Mouse (Mus musculus) liver, embryonic 13.5 days (tissue): Measurements from ENCODE around the gene Cwc25. TPM values are rescaled to one million over a fixed set of nuclear protein-coding genes. Genes with fewer than 3 reads are reported as not detected.
"Not testable (repeated sequence)": the region's sequence is repeated elsewhere in the genome, so short reads cannot be mapped to it uniquely, and the experiment has no call there.

Experiments used
- ATAC-seq: fragments of 200-750 bp; cut with Nextera tagmentation; 2 replicates; pipeline ENCODE4 v1.8.0; 2017; ENCODE audit warnings: low read depth, mild to moderate bottlenecking, moderate number of reproducible peaks, moderate library complexity
- DNase-seq: peaks from one replicate; pipeline ENCODE4 v3.0.0; 2022
- H3K27ac ChIP-seq: fragments of 300-500 bp; sonication (generic); 2 replicates; pipeline ENCODE4 v1.5.1; 2015; ENCODE audit warnings: moderate library complexity, mild to moderate bottlenecking, inconsistent platforms
- H3K27me3 ChIP-seq: fragments of 300-500 bp; sonication (generic); 2 replicates; pipeline ENCODE4 v1.6.1; 2015; ENCODE audit warnings: mild to moderate bottlenecking, inconsistent platforms
- H3K36me3 ChIP-seq: fragments of 300-500 bp; sonication (generic); 2 replicates; pipeline ENCODE4 v1.6.1; 2015; ENCODE audit warnings: mild to moderate bottlenecking, inconsistent platforms
- H3K4me1 ChIP-seq: fragments of 300-500 bp; sonication (generic); replicated peaks from 2 replicates; pipeline ENCODE4 v1.6.1; 2015; ENCODE audit warnings: inconsistent platforms
- H3K4me2 ChIP-seq: fragments of 300-500 bp; sonication (generic); 2 replicates; pipeline ENCODE4 v1.6.1; 2015; ENCODE audit warnings: inconsistent platforms, mild to moderate bottlenecking, moderate library complexity
- H3K4me3 ChIP-seq: fragments of 300-500 bp; sonication (generic); replicated peaks from 2 replicates; pipeline ENCODE4 v1.5.1; 2015; ENCODE audit warnings: mild to moderate bottlenecking, inconsistent platforms
- H3K9ac ChIP-seq: fragments of 300-500 bp; sonication (generic); 2 replicates; pipeline ENCODE4 v1.6.1; 2015; ENCODE audit warnings: mild to moderate bottlenecking, inconsistent platforms
- H3K9me3 ChIP-seq: fragments of 300-500 bp; sonication (generic); replicated peaks from 2 replicates; pipeline ENCODE4 v1.6.1; 2016; ENCODE audit warnings: inconsistent platforms
- WGBS: fragments of 180-500 bp; shearing (Covaris S2); methylation state at CpG from one replicate; pipeline ENCODE4 v1.1.7; 2015; ENCODE audit not compliant: insufficient replicate concordance; 5-methylcytosine and 5-hydroxymethylcytosine counted together
- polyA plus RNA-seq: library from polyadenylated mRNA; unstranded; fragments of >200 nt; fragmentation: Nextera tagmentation; extraction: Ambion mirVana; gene quantifications from 2 replicates; pipeline ENCODE4 v1.2.1, GENCODE M21; 2015

Cwc25 gene
- polyA plus RNA-seq, 1 experiment from 2014 or later: 7.0 TPM

DNA sequence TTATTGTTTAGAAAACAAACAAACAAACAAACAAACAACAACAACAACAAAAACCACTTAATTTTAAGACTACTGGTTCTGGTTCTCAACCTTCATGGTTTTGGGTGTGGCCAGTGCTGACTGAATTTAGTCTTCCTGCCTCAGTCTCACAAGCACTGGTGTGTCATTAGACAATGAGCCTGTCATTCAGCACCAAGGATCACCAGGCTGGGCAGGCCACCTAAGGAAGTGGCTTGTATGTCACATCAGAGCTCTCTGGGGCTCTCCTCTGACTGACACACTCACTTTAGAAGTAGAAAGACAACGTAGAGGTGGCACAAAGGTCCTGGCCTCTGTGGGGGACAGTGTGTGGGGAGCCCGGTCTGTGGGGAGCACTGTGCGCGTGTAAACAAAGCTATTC, 47.3 kb downstream of the Cwc25 start:
- Histone ChIP-seq H3K4me1 (peaks cover 14% of the 10 kb centered on the region; the same call in 1 of the 2 replicates), H3K27ac (peak overlapping the region; percentile 43), H3K9me3 (no peaks in the 10 kb centered on the region), H3K36me3 (peaks cover 79% of the 10 kb centered on the region), H3K4me3 (no peak overlapping the region), H3K9ac (no peak overlapping the region), H3K4me2 (no peak overlapping the region), H3K27me3 (no peaks in the 10 kb centered on the region)
- DNase-seq (no peak), ATAC-seq (no peak)
- WGBS: 78% methylated on average over 4 of the region's 4 CpGs

DNA sequence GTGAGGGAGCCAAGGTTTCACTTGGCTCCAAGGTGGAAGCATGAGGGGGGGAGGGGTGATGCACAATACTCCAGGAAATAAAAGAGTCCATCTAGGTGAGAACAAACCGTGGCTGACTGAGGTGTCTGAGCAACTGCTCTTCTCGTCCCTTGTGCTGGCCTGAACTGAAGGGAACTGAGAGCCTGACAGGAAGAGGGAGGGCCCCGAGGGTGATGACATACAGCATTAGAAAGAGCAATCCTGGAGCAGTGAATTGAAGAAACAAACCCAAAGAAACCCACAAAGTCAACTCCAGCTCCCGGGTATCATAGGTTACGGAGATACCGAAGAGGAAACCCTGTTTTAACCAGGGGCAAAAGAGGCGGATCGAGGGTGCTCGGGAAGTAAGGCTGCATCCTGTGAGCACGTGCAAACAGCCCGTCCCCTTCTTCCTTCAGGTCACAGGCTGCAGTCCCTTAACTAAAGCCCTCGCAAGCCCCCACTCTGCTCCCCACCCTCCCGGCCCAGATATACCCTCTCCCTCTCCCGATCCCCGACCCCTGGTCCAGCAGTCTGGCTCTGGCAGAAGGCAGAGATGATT, 48.0 kb downstream of the Cwc25 start:
- H3K4me3 ChIP-seq: no peak overlapping the region
- ATAC-seq (0 out of 2 replicates have a peak, but pooled peaks have one; percentile 12), DNase-seq (no peak)
- H3K4me2 ChIP-seq: no peak overlapping the region
- peaks cover 79% of the 10 kb centered on the region for H3K36me3 ChIP-seq
- no peaks in the 10 kb centered on the region for H3K27me3 ChIP-seq
- H3K4me1 ChIP-seq: peaks cover 9% of the 10 kb centered on the region; the same call in 1 of the 2 replicates
- WGBS: 56% methylated on average over 15 of the region's 15 CpGs
- no peak overlapping the region for H3K9ac ChIP-seq
- H3K27ac ChIP-seq: peak overlapping the region; percentile 43
- no peaks in the 10 kb centered on the region for H3K9me3 ChIP-seq

DNA sequence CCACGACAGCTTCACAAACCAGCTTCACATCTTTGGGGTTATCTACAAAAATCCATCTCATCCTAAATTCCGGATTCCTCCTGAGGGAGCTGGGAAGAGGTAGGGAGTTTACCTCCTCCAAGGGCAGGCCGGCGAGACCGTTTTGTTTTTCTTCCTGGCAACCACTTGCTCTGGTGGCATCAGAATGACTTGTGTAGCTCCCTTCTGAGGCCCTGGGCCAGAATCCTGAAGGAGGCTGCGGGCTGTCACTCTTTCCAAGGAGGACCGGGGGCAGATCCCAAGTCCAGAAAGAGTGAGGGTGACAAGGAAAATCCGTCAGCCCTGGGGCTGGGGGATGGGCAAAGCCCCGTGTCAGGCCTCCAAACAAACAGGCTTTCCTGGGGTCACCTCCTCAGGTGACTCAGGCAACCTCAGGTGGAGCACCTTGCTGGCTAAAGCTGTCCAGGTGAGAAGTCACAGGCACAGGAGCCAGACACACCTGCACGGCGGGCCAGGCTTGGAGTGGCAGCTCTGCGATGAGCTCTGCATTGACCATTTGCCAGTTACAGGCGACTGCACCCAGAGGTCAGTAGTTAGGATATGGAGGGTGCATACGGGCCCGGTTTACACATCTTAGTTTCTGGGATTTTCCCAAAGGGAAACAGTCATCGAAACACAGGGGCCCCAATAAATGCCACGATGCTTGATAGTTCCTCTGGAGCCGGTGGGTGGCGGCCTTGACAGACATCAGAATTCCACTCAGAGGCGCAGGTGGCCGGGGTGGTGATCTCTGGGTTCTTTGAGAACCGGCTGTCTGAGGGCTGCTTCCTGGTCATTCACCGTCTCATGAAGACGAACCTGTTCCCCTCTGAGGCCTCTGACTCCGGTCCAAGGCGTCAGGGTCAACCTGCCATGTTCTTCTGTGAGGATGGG, 48.7 kb downstream of the Cwc25 start:
- Histone ChIP-seq H3K27ac (0 out of 2 replicates have a peak overlapping the region, but pooled peaks have one; percentile 43), H3K36me3 (peaks cover 81% of the 10 kb centered on the region), H3K9ac (no peak overlapping the region), H3K4me2 (no peak overlapping the region), H3K4me3 (no peak overlapping the region), H3K4me1 (peaks cover 9% of the 10 kb centered on the region; the same call in 1 of the 2 replicates), H3K27me3 (no peaks in the 10 kb centered on the region), H3K9me3 (no peaks in the 10 kb centered on the region)
- no peak for ATAC-seq
- no peak for DNase-seq
- WGBS: 76% methylated on average over 26 of the region's 26 CpGs

DNA sequence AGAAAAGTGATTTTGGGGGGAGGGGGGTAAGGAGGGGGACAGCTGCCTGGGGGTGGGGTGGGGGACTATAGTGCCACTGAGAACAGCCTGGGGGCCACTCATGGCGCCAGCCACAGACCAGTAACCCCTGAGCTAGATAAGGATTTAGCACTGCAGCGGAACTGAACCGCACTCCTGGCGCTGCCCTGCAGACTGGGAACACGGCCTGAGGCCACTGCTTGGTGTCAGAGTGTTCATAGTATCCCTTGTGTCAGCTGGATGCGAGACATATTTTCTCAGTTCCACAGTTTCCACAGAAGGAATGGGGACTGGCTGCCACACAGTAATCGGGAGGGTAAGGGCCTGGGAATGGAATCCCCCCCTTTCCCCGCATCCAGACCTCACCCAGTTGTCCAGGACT, 50.3 kb downstream of the Cwc25 start:
- ATAC-seq (no peak), DNase-seq (no peak)
- H3K27me3 ChIP-seq: no peaks in the 10 kb centered on the region
- no peak overlapping the region for H3K4me2 ChIP-seq
- H3K27ac ChIP-seq: no peak overlapping the region
- H3K36me3 ChIP-seq: peaks cover 81% of the 10 kb centered on the region
- no peak overlapping the region for H3K4me3 ChIP-seq
- no peak overlapping the region for H3K9ac ChIP-seq
- H3K9me3 ChIP-seq: no peaks in the 10 kb centered on the region
- H3K4me1 ChIP-seq: peaks cover 9% of the 10 kb centered on the region; the same call in 1 of the 2 replicates
- WGBS: 77% methylated on average over 8 of the region's 8 CpGs

DNA sequence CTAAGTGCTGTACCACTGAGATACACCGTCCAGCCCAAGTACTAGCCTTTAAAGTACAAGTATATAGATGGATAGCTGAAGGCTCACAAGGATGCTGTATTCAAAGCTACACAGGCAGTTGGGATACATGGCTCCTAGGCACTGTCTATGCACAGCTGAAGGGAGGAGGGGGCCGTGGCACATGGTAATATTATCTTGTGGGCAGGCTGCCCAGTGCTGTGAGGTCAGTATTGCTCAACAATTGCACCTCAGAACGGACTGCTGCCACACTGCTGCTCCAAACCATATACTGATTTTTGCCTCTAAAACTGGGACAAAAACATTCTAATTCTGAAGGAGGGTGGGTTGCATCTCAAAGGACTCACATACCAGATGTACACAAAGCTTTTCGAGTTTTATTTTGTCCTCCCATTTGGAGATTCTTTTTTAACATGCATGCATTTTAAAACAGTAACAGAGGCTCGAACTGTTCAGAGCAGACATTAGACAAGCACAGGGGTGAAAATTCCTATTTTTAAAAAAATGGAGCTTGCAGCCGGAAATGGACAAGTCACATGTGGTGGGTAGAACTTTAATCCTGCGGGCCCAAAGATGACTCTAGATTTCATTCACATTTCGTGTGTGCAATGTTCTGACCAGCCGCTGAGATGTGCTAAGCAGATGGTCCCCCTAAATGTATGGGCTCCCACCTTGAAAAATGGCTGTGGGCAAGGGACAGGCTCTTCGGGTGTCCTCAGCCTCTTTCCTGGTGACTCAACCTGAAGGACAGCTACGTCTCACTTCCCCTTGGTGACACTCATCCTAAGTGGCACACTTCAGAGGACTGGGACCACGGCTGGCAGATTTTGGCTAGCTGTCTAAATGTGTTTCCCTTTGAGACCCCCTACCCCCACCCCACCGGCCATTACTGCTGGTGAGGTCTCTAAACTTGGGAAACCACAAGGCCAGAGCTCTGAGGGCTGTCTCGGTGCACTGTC, 51.3 kb downstream of the Cwc25 start:
- DNase-seq (no peak), ATAC-seq (0 out of 2 replicates have a peak, but pooled peaks have one; percentile 37)
- Histone ChIP-seq H3K36me3 (peaks cover 75% of the 10 kb centered on the region), H3K4me2 (no peak overlapping the region), H3K4me3 (no peak overlapping the region), H3K9ac (no peak overlapping the region), H3K27me3 (no peaks in the 10 kb centered on the region), H3K9me3 (no peaks in the 10 kb centered on the region), H3K4me1 (peaks cover 9% of the 10 kb centered on the region; the same call in 1 of the 2 replicates), H3K27ac (no peak overlapping the region)
- WGBS: 68% methylated on average over 14 of the region's 14 CpGs

DNA sequence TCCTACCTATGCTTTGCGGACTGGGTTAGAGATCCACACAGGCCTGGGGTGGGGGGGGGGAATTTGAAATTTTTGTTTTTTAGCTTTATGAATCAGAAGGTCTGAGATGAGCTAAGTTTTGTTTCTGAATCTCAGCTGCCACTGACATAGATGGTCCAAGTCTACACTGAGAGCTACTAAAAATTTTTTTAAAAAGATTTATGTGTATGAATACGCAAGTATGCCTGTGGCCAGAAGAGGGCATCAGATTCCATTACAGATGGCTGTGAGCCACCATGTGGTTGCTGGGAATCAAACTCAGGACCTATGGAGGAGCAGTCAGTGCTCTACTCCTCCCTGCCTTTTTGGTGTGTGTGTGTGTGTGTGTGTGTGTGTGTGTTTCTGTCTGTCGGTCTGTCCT, 52.0 kb downstream of the Cwc25 start:
- Histone ChIP-seq H3K9me3 (no peaks in the 10 kb centered on the region), H3K4me1 (peaks cover 4% of the 10 kb centered on the region; the same call in 1 of the 2 replicates), H3K4me2 (no peak overlapping the region), H3K27me3 (no peaks in the 10 kb centered on the region), H3K36me3 (peaks cover 69% of the 10 kb centered on the region), H3K4me3 (no peak overlapping the region), H3K27ac (no peak overlapping the region), H3K9ac (no peak overlapping the region)
- WGBS: 91% methylated on average over 3 of the region's 3 CpGs
- DNase-seq (no peak), ATAC-seq (no peak)

DNA sequence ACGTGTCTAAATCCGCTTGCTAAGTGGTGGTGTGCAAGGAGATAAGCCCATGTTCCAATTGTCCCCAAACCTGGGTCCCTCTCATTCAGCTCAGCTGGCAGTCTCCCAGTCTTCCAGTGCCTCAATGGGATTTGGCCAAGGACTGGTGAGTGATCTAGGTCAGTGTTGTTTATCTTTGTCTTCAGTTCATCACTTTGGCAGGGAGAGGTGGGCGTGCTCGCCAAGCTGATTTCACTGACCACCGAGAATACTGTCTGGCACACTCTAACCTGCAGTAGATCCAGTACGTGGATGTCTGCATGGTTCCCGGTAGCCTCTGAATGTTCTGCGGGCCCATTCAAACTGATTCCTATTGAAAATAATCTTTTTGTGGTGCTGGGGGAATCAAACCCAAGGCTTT, 52.5 kb downstream of the Cwc25 start:
- Histone ChIP-seq H3K9ac (no peak overlapping the region), H3K4me1 (no peaks in the 10 kb centered on the region; the same call in 1 of the 2 replicates), H3K27ac (no peak overlapping the region), H3K27me3 (no peaks in the 10 kb centered on the region), H3K4me3 (no peak overlapping the region), H3K36me3 (peaks cover 69% of the 10 kb centered on the region), H3K4me2 (no peak overlapping the region), H3K9me3 (no peaks in the 10 kb centered on the region)
- ATAC-seq (no peak), DNase-seq (no peak)
- 79% methylated on average over 8 of the region's 8 CpGs for WGBS

DNA sequence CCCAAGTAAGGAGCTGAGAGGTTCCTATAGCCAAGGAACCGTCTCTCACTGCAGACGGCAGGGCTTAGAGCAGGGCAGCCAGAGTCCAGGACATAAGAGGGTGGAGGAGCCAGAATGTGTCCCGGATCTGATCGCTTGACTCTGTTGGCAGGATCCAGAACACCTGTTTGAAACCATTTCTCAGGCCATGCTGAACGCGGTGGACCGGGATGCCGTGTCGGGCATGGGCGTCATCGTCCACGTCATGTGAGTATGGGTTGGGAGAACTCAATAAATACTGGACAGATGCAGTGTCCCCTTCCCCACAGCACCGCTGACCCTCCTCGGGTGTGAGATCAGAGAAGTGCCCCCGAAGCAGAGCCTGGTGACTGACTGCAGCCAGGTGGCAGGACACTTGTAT, 54.1 kb downstream of the Cwc25 start:
- Histone ChIP-seq H3K4me1 (no peaks in the 10 kb centered on the region), H3K4me3 (no peak overlapping the region), H3K9me3 (no peaks in the 10 kb centered on the region), H3K36me3 (peaks cover 68% of the 10 kb centered on the region), H3K9ac (no peak overlapping the region), H3K4me2 (no peak overlapping the region), H3K27ac (no peak overlapping the region), H3K27me3 (no peaks in the 10 kb centered on the region)
- WGBS: 91% methylated on average over 15 of the region's 15 CpGs
- ATAC-seq: no peak
- no peak for DNase-seq

DNA sequence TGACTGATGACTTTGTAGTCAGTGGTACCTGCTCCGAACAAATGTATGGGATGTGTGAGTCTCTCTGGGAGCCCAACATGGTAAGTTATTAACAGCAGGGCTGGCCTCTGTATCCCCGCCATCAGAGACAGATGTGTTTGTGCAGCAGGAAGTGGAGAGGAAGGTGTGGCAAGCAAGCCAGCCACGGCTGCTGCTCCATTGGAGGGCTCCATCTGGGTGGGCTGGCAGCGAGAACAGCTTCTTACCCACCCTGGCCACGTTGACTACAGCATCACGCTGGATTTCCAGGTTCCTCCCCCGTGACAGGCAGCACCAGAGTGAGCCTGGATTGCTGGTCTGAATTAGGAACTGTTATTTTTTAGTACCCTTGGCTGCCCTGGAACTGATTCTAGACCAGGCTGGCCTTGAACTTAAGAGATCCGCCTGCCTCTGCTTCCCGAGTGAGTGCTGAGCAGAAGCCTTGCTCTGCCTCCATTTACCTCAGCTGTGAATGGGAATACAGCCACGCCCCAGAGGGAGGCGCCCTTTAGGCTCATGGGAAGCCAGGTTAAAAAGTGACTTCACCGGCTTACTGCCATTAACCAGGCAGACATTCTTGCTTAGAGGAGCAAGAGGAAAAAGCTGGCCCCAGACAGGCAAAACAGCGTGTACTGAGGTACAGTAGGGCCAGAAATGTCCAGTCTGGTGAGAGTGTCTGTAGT, 55.0 kb downstream of the Cwc25 start:
- Histone ChIP-seq H3K9ac (no peak overlapping the region), H3K4me3 (no peak overlapping the region), H3K27me3 (no peaks in the 10 kb centered on the region), H3K27ac (no peak overlapping the region), H3K9me3 (no peaks in the 10 kb centered on the region), H3K4me2 (no peak overlapping the region), H3K36me3 (peaks cover 71% of the 10 kb centered on the region), H3K4me1 (0 out of 2 replicates have a peak, but pooled peaks cover 1% of the 10 kb centered on the region)
- no peak for ATAC-seq
- 67% methylated on average over 13 of the region's 13 CpGs for WGBS
- DNase-seq: no peak

DNA sequence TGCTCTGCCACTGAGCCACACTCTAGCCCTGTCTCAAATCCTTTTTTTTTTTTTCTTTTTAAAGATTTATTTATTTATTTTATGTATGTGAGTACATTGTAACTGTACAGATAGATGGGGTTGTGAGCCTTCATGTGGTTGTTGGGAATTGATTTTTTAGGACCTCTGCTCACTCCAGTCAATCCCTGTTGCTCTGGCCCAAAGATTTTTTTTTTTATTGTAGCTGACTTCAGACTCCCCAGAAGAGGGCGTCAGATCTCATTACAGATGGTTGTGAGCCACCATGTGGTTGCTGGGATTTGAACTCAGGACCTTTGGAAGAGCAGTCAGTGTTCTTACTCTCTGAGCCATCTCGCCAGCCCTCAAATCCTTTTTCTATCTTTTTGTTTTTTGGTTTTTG, 56.3 kb downstream of the Cwc25 start:
- 66% methylated on average over 2 of the region's 2 CpGs for WGBS
- ATAC-seq, H3K27me3 ChIP-seq, H3K9me3 ChIP-seq, DNase-seq, H3K4me3 ChIP-seq, H3K27ac ChIP-seq, H3K4me2 ChIP-seq, H3K9ac ChIP-seq: not testable (repeated sequence)
- peaks cover 82% of the 10 kb centered on the region for H3K36me3 ChIP-seq
- peaks cover 11% of the 10 kb centered on the region for H3K4me1 ChIP-seq
